Mouse (Mus musculus): ENCODE data around the gene Dlx4. TPM values are rescaled to one million over a fixed set of nuclear protein-coding genes. Genes with fewer than 3 reads are reported as not detected.

Gene Dlx4
- polyA plus RNA-seq, 1 experiment, result not detected

DNA sequence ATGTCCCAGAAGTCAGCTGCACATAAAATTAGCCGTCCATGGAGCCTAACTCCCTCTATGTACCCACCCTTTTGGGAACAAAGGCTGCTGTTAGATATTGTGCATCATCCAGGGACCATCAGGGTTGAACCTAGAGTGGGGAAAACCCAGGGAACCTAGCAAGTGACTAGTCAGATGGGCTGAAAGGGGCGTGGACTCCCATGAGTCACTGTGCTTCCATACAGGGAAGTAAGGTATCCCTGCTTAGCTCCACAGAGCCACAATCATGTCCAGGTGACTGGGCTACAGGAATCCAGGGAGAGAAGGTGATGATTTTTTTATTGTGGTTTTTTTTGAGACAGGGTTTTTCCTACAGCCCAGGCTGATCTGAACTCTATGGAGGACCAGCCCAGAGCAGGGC, 37.1 kb downstream of the Dlx4 start:
- H3K4me1 ChIP-seq (ENCODE audit: control insufficient read depth, insufficient read depth, low read length), result peaks cover 6% of the 10 kb centered on the region
- no peak for TF ChIP-seq CTCF (IDR thresholded peaks at IDR 0.05; ENCODE audit: borderline replicate concordance, insufficient read depth, low read length)
- TF ChIP-seq POLR2A (IDR thresholded peaks at IDR 0.05; ENCODE audit: low read depth, low read length), result no peak
- H3K27ac ChIP-seq (ENCODE audit: insufficient read depth, low read length), result no peak overlapping the region

DNA sequence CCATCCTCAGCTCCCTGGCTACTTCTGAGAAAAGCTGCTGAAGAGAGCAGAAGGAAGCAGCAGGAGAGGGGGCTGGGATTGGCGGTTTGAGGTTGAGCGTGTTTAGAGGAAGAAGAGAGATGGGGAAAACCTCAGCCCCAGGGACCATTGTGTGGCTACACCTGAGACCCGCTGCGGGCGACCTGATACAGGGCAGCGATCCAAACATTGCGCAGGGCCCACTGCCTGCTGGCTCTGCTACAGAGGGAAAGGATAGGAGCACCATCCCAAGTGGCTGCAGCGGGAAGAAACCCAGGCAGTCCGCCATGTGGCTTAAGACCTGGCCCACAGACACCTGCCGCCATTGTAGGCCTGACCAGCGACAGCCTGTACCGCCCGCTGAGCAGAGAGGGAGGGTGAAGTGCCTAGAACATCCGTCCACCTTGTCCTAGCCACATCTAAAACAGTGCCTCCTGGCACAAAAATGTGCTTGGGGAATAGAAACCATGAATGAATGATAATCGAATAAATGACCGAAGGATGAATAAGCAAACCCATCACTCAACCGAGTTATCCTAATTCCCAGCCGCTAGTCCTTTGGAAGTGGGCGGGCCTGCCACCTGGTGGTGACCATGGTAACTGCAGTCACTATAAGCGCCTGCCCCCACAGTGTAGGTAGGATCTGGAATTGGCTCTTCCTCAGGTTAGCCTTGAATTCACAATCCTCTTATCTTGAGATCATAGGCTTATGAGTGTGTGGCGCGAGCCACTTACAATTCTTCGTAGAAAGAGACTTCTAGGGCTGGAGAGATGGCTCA, 39.4 kb downstream of the Dlx4 start:
- H3K4me1 ChIP-seq (ENCODE audit: control insufficient read depth, insufficient read depth, low read length), result peaks cover 8% of the 10 kb centered on the region
- H3K27ac ChIP-seq (ENCODE audit: insufficient read depth, low read length), result no peak overlapping the region
- no peak overlapping the region for H3K4me3 ChIP-seq (ENCODE audit: insufficient read depth, low read length)
- TF ChIP-seq POLR2A (IDR thresholded peaks at IDR 0.05; ENCODE audit: low read depth, low read length) (no peak), CTCF (IDR thresholded peaks at IDR 0.05; ENCODE audit: borderline replicate concordance, insufficient read depth, low read length) (peak; percentile 83; the same call in 1 of the 2 replicates)

More for the DNA sequence above, 37.1 kb downstream of the Dlx4 start:
- H3K4me3 ChIP-seq (ENCODE audit: insufficient read depth, low read length), result no peak overlapping the region

- TF ChIP-seq POLR2A (IDR thresholded peaks at IDR 0.05; ENCODE audit: low read depth, low read length) (no peak), CTCF (IDR thresholded peaks at IDR 0.05; ENCODE audit: borderline replicate concordance, insufficient read depth, low read length) (no peak)
- Histone ChIP-seq H3K27ac (ENCODE audit: insufficient read depth, low read length) (no peak overlapping the region), H3K4me3 (ENCODE audit: insufficient read depth, low read length) (no peak overlapping the region; the same call in 1 of the 2 replicates), H3K4me1 (ENCODE audit: control insufficient read depth, insufficient read depth, low read length) (peaks cover 8% of the 10 kb centered on the region)
These were observed 40.7 kb downstream of the Dlx4 start for GRCm38 (mm10) chr11:95105274-95105874.

DNA sequence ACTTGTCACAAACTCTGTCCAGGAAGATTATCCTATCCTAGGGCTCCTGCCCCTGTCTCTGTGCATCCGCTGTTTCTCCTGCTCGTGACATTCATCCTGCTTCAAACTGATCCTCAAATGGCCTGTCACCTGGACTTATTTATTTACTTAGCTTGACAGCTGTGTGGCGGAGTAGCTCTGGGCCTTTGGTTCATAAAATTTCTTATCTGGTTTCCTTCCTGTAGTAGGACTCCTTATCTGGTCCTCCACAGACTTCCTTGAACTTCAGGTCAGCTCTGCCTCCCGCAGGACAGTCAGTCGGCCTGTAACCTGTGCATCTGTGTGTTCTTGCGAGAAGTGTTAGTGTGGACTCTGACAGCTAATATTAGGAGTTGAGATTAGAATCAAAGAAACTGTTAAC, 41.8 kb downstream of the Dlx4 start:
- Histone ChIP-seq H3K4me3 (ENCODE audit: insufficient read depth, low read length) (no peak overlapping the region), H3K27ac (ENCODE audit: insufficient read depth, low read length) (no peak overlapping the region), H3K4me1 (ENCODE audit: control insufficient read depth, insufficient read depth, low read length) (peaks cover 8% of the 10 kb centered on the region)
- TF ChIP-seq CTCF (IDR thresholded peaks at IDR 0.05; ENCODE audit: borderline replicate concordance, insufficient read depth, low read length), result no peak
- TF ChIP-seq POLR2A (IDR thresholded peaks at IDR 0.05; ENCODE audit: low read depth, low read length), result no peak

GRCm38 (mm10) chr11:95102161-95102904, 43.7 kb downstream of the Dlx4 start:
- no peak for TF ChIP-seq CTCF (IDR thresholded peaks at IDR 0.05; ENCODE audit: borderline replicate concordance, insufficient read depth, low read length)
- TF ChIP-seq POLR2A (IDR thresholded peaks at IDR 0.05; ENCODE audit: low read depth, low read length), result no peak
- no peak overlapping the region for H3K27ac ChIP-seq (ENCODE audit: insufficient read depth, low read length)
- H3K4me1 ChIP-seq (ENCODE audit: control insufficient read depth, insufficient read depth, low read length), result peaks cover 15% of the 10 kb centered on the region
- H3K4me3 ChIP-seq (ENCODE audit: insufficient read depth, low read length), result no peak overlapping the region

- H3K27ac ChIP-seq (ENCODE audit: insufficient read depth, low read length), result no peak overlapping the region
- no peak overlapping the region for H3K4me3 ChIP-seq (ENCODE audit: insufficient read depth, low read length)
- no peak for TF ChIP-seq CTCF (IDR thresholded peaks at IDR 0.05; ENCODE audit: borderline replicate concordance, insufficient read depth, low read length)
- peaks cover 18% of the 10 kb centered on the region for H3K4me1 ChIP-seq (ENCODE audit: control insufficient read depth, insufficient read depth, low read length)
These were observed 44.8 kb downstream of the Dlx4 start for GRCm38 (mm10) chr11:95101071-95101788.

DNA sequence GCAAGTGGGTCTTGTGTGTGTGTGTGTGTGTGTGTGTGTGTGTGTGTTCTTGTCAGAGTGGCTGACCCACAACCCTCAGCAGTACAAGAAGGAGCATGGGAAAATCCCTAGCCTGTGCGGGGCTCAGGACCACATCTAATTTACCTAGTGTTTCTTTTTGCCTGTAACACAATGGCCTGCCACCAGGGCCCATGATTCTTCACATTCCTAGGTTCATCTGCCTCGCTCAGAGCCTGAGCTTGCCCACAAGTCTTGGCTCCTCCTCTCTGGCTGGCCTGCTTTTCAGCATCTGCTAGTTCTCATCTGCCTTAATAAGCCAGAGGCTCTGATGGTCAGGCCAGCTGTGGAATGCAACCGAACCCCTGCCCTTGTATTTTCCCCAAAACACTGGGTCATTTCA, 45.7 kb downstream of the Dlx4 start:
- TF ChIP-seq CTCF (IDR thresholded peaks at IDR 0.05; ENCODE audit: borderline replicate concordance, insufficient read depth, low read length) (no peak), POLR2A (IDR thresholded peaks at IDR 0.05; ENCODE audit: low read depth, low read length) (no peak)
- Histone ChIP-seq H3K4me1 (ENCODE audit: control insufficient read depth, insufficient read depth, low read length) (peaks cover 11% of the 10 kb centered on the region), H3K27ac (ENCODE audit: insufficient read depth, low read length) (no peak overlapping the region), H3K4me3 (ENCODE audit: insufficient read depth, low read length) (no peak overlapping the region)

- peaks cover 10% of the 10 kb centered on the region for H3K4me1 ChIP-seq (ENCODE audit: control insufficient read depth, insufficient read depth, low read length)
- H3K4me3 ChIP-seq (ENCODE audit: insufficient read depth, low read length), result no peak overlapping the region
- H3K27ac ChIP-seq (ENCODE audit: insufficient read depth, low read length), result peak overlapping the region; percentile 80
- TF ChIP-seq POLR2A (IDR thresholded peaks at IDR 0.05; ENCODE audit: low read depth, low read length) (no peak), CTCF (IDR thresholded peaks at IDR 0.05; ENCODE audit: borderline replicate concordance, insufficient read depth, low read length) (no peak)
These were observed 47.5 kb downstream of the Dlx4 start for GRCm38 (mm10) chr11:95098346-95099095.

GRCm38 (mm10) chr11:95097889-95098288, 48.2 kb downstream of the Dlx4 start:
- Histone ChIP-seq H3K27ac (ENCODE audit: insufficient read depth, low read length) (peak overlapping the region; percentile 80), H3K4me3 (ENCODE audit: insufficient read depth, low read length) (no peak overlapping the region), H3K4me1 (ENCODE audit: control insufficient read depth, insufficient read depth, low read length) (peaks cover 14% of the 10 kb centered on the region)
- TF ChIP-seq CTCF (IDR thresholded peaks at IDR 0.05; ENCODE audit: borderline replicate concordance, insufficient read depth, low read length) (no peak), POLR2A (IDR thresholded peaks at IDR 0.05; ENCODE audit: low read depth, low read length) (no peak)

Measured in embryonic fibroblast, embryonic 13.5 days (primary cell).